Mouse (Mus musculus): ENCODE measurements at regions not wholly inside any gene's neighbourhood (a gene's known extent, or its start where the extent isn't known, plus 50 kb on each side); places are given as distances from the start of the nearest gene placed in this dataset.
A peak's percentile ranks its signal among the peaks of the same experiment; 100 is the strongest.
"Not testable (repeated sequence)": the region's sequence is repeated elsewhere in the genome, so short reads cannot be mapped to it uniquely, and the experiment has no call there.

- DNase-seq: not testable (repeated sequence)
These were observed 56.8 kb downstream of the Gm8765 start for GRCm38 (mm10) chr13:50754911-50755310.

DNA sequence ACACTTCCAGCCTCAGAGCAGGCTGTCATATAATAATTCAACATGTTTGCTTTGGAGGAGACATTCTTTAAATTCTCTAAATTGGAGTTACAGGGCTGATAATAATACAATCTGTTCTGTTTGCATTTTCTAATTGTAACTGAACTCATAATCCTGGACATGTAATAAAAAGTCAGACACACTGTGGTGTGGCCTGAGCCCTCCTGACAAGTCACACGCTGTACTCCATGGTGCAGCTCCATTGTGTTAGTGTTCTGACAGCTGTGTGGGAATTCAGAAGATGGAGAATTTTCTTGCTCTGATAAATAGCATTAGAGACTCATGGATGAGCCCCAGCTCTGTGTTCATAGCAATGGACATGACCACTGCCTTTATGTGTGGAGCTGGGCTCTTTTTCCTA lies 58.2 kb downstream of the Gm8765 start:
- DNase-seq: not testable (repeated sequence)

GRCm38 (mm10) chr13:50764618-50765017 lies 66.5 kb downstream of the Gm8765 start:
- no peak for DNase-seq

DNA sequence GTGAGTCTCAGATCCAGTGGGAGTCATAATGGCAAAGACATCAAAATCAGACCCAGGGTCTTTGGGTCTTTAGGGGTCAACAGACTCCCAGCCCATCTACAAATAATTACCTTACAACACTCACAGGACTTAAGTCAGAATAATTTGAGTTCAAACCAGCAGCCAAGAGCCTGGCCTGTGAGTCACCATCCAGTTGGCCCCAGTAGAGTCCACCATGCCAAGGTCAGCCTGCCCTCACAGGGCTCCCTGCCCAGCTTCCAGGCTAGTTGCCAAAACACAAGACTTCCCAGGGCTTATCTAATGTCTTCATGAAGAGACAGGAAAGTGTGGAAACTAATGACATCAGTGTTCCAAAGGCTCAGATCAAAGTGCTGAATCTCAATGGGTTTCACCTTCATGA lies 81.9 kb downstream of the Gm8765 start:
- DNase-seq: not testable (repeated sequence)

DNA sequence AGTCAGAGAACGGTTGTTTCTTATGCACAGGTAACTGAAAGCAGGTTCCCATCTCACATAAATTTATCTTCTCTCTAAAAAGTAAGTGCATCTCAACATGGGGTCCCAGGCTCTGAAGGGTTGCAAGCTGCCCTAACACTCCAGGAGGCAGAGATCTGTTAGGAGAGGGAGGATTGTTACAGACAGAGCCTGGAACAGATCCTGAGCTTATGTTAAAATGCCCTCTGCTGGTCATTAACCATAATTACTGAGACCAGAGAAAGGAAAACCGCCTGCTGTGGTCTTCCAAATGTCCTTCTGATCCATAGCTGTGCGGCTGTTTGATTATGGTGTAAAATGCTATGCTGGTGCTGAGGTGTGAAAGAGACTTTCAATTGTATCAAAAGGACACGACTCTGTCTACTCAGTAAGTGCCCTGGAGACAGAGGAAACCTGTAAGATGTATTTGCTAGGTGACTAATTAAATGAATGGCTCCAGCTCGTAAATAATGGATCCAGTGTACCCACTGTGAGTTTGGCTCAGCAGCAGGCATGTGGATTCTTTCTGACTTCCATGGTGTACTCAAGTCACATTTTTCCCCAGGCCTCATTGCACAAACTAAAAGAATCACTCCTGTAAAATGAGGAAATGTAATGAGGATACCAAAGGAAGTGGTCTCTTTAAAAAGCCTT lies 131.9 kb downstream of the Gm8765 start:
- DNase-seq: peak; percentile 13
